Mouse (Mus musculus) ES-E14 (cell line): Measurements from ENCODE around the gene Cox4i2. TPM values are rescaled to one million over a fixed set of nuclear protein-coding genes. Genes with fewer than 3 reads are reported as not detected.
A peak's percentile ranks its signal among the peaks of the same experiment; 100 is the strongest.

Source experiments
- DNase-seq: peaks from one replicate; pipeline ENCODE4 v3.0.0-alpha.2; 2013; ENCODE audit warnings: low read depth, low spot score
- H3K27ac ChIP-seq: 2 replicates; pipeline ENCODE4 v1.5.1; 2012; ENCODE audit warnings: low read depth, mild to moderate bottlenecking, low read length, moderate library complexity, mixed read lengths; ENCODE audit not compliant: poor library complexity, insufficient read depth, severe bottlenecking
- H3K36me3 ChIP-seq: 2 replicates; pipeline ENCODE4 v1.6.1; 2012; ENCODE audit warnings: mild to moderate bottlenecking, low read length, moderate library complexity, mixed read lengths; ENCODE audit not compliant: control insufficient read depth, poor library complexity, insufficient read depth, severe bottlenecking
- H3K4me1 ChIP-seq, 2 experiments: fragments of 150-350 bp in 1 of 2; sonication (generic) in 1 of 2; 2 replicates each; pipeline ENCODE4 v1.6.1; 2012; ENCODE audit warnings: low read length in 2 of 2, mild to moderate bottlenecking in 1 of 2, mixed read lengths in 1 of 2; ENCODE audit not compliant: control insufficient read depth in 2 of 2, insufficient read depth in 2 of 2, poor library complexity in 1 of 2
- H3K4me3 ChIP-seq, 2 experiments: fragments of 150-350 bp in 1 of 2; sonication (generic) in 1 of 2; 2 replicates each; pipeline ENCODE4 v1.5.1; 2012; ENCODE audit warnings: low read length in 2 of 2, low read depth in 1 of 2, mild to moderate bottlenecking in 1 of 2, mixed read lengths in 1 of 2; ENCODE audit not compliant: insufficient read depth in 1 of 2, poor library complexity in 1 of 2, severe bottlenecking in 1 of 2
- H3K9ac ChIP-seq: 2 replicates; pipeline ENCODE4 v1.6.1; 2012; ENCODE audit warnings: low read depth, mild to moderate bottlenecking, low read length, mixed read lengths; ENCODE audit not compliant: poor library complexity, insufficient read depth, severe bottlenecking
- H3K9me3 ChIP-seq: fragments of 150-350 bp; sonication (generic); 2 replicates; pipeline ENCODE4 v1.6.1; 2012; ENCODE audit warnings: low read depth, mild to moderate bottlenecking, low read length; ENCODE audit not compliant: control insufficient read depth, insufficient read depth
- CHD2 ChIP-seq: IDR thresholded peaks from 2 replicates; pipeline ENCODE4 v1.6.1; 2014; ENCODE audit warnings: mild to moderate bottlenecking, low read depth, low read length, inconsistent platforms
- HCFC1 ChIP-seq: IDR thresholded peaks from 2 replicates; pipeline ENCODE4 v1.6.1; 2012; ENCODE audit warnings: low read length, inconsistent platforms, borderline replicate concordance; ENCODE audit not compliant: insufficient read depth
- MAFK ChIP-seq: IDR thresholded peaks from 2 replicates; pipeline ENCODE4 v1.6.1; 2014; ENCODE audit warnings: mild to moderate bottlenecking, low read depth, low read length, inconsistent platforms; ENCODE audit not compliant: insufficient read depth
- ZC3H11A ChIP-seq: IDR thresholded peaks from 2 replicates; pipeline ENCODE4 v1.6.1; 2012; ENCODE audit warnings: low read depth, mild to moderate bottlenecking, inconsistent platforms, low read length, borderline replicate concordance
- ZNF384 ChIP-seq: IDR thresholded peaks from 2 replicates; pipeline ENCODE4 v1.6.1; 2012; ENCODE audit warnings: low read depth, low read length, inconsistent platforms
- in situ Hi-C, 2 experiments: fragments of 600-800 bp; cut with MboI; formaldehyde crosslinking; loops; one replicate each; pipeline ENCODE4 v1.15.1; 2025; ENCODE audit warnings: low sequenced_read_pairs in 2 of 2, inconsistent platforms in 1 of 2; ENCODE audit not compliant: unreplicated experiment in 2 of 2
- total RNA-seq: library from RNA; depleted of rRNA; stranded (reverse); fragments of 300-350 nt; gene quantifications from 2 replicates; pipeline ENCODE4 v1.2.3, GENCODE M21; 2012

The Cox4i2 gene
- total RNA-seq, 1 experiment, result 1.7 TPM

- in situ Hi-C loops, result no loop called here
- H3K27ac ChIP-seq, result no peak overlapping the region
- no peak overlapping the region for H3K9ac ChIP-seq
- TF ChIP-seq MAFK (no peak), ZC3H11A (no peak)
- peaks cover 0 to 12% of the 10 kb centered on the region in 2 experiments; a peak in 1 of 4 replicates for H3K4me1 ChIP-seq
- DNase-seq, result no peak
- H3K9me3 ChIP-seq, result no peaks in the 10 kb centered on the region; the same call in 1 of the 2 replicates
- H3K36me3 ChIP-seq, result no peaks in the 10 kb centered on the region; the same call in 1 of the 2 replicates
- no peak overlapping the region for H3K4me3 ChIP-seq
These were observed 35.0 kb downstream of the Cox4i2 start for GRCm38 (mm10) chr2:152788892-152789421.

- Histone ChIP-seq H3K4me3 (no peak overlapping the region), H3K27ac (no peak overlapping the region), H3K9ac (no peak overlapping the region), H3K9me3 (no peaks in the 10 kb centered on the region; the same call in 1 of the 2 replicates), H3K4me1 (peaks cover 0 to 14% of the 10 kb centered on the region in 2 experiments; a peak in 1 of 4 replicates), H3K36me3 (no peaks in the 10 kb centered on the region; the same call in 1 of the 2 replicates)
- DNase-seq, result no peak
- TF ChIP-seq HCFC1, result no peak
- TF ChIP-seq ZC3H11A, result no peak
- no peak for TF ChIP-seq MAFK
- in situ Hi-C loops, result no loop called here
These were observed 35.6 kb downstream of the Cox4i2 start for GRCm38 (mm10) chr2:152789591-152789999.

GRCm38 (mm10) chr2:152792461-152792860, 38.5 kb downstream of the Cox4i2 start:
- DNase-seq, result no peak
- H3K9me3 ChIP-seq, result no peaks in the 10 kb centered on the region; the same call in 1 of the 2 replicates
- H3K4me1 ChIP-seq, result peaks cover 0 to 11% of the 10 kb centered on the region in 2 experiments; a peak in 1 of 4 replicates
- in situ Hi-C loops, result no loop called here
- no peak overlapping the region for H3K4me3 ChIP-seq
- peak overlapping the region; percentile 66 for H3K27ac ChIP-seq
- no peaks in the 10 kb centered on the region; the same call in 1 of the 2 replicates for H3K36me3 ChIP-seq
- H3K9ac ChIP-seq, result no peak overlapping the region
- TF ChIP-seq HCFC1 (no peak), CHD2 (no peak), ZC3H11A (no peak), MAFK (no peak), ZNF384 (no peak)

- H3K4me3 ChIP-seq, result no peak overlapping the region
- H3K4me1 ChIP-seq, result peaks cover 0 to 11% of the 10 kb centered on the region in 2 experiments; a peak in 1 of 4 replicates
- TF ChIP-seq ZC3H11A (no peak), ZNF384 (no peak), HCFC1 (no peak)
- no peaks in the 10 kb centered on the region; the same call in 1 of the 2 replicates for H3K36me3 ChIP-seq
- H3K9me3 ChIP-seq, result no peaks in the 10 kb centered on the region; the same call in 1 of the 2 replicates
- no peak for DNase-seq
- in situ Hi-C loops, result no loop called here
- H3K27ac ChIP-seq, result no peak overlapping the region; the same call in 1 of the 2 replicates
- H3K9ac ChIP-seq, result no peak overlapping the region
These were observed 39.4 kb downstream of the Cox4i2 start for GRCm38 (mm10) chr2:152793381-152793780.

GRCm38 (mm10) chr2:152794281-152794827, 40.4 kb downstream of the Cox4i2 start:
- TF ChIP-seq ZC3H11A (no peak), MAFK (no peak), HCFC1 (no peak), ZNF384 (no peak), CHD2 (no peak)
- no peak overlapping the region for H3K9ac ChIP-seq

More at GRCm38 (mm10) chr2:152794281-152794827, 40.4 kb downstream of the Cox4i2 start:
- Histone ChIP-seq H3K27ac (no peak overlapping the region), H3K9me3 (no peaks in the 10 kb centered on the region), H3K4me1 (peaks cover 0 to 11% of the 10 kb centered on the region in 2 experiments; a peak in 1 of 4 replicates), H3K36me3 (no peaks in the 10 kb centered on the region; the same call in 1 of the 2 replicates), H3K4me3 (no peak overlapping the region)
- DNase-seq, result no peak
- in situ Hi-C loops, result no loop called here
